Mouse (Mus musculus) intestine, postnatal 0 days (tissue): ENCODE data around the gene Ddah2. TPM values are rescaled to one million over a fixed set of nuclear protein-coding genes. Genes with fewer than 3 reads are reported as not detected.

ENCODE experiments used
- ATAC-seq: fragments of 200-750 bp; cut with Nextera tagmentation; 2 replicates; pipeline ENCODE4 v1.8.0; 2017; ENCODE audit warnings: mild to moderate bottlenecking, moderate TSS enrichment, moderate library complexity
- H3K27ac ChIP-seq: fragments of 300-500 bp; sonication (generic); 2 replicates; pipeline ENCODE4 v1.5.1; 2014; ENCODE audit warnings: mild to moderate bottlenecking, low read depth, low read length, moderate library complexity
- H3K27me3 ChIP-seq: fragments of 300-500 bp; sonication (generic); replicated peaks from 2 replicates; pipeline ENCODE4 v1.6.1; 2014; ENCODE audit warnings: low read length, mixed read lengths; ENCODE audit not compliant: control insufficient read depth, insufficient read depth
- H3K36me3 ChIP-seq: fragments of 300-500 bp; sonication (generic); 2 replicates; pipeline ENCODE4 v1.6.1; 2014; ENCODE audit warnings: mild to moderate bottlenecking, moderate library complexity; ENCODE audit not compliant: control insufficient read depth, insufficient read depth
- H3K4me1 ChIP-seq: fragments of 300-500 bp; sonication (generic); replicated peaks from 2 replicates; pipeline ENCODE4 v1.6.1; 2014; ENCODE audit warnings: antibody characterized with exemption, low read length, mixed read lengths; ENCODE audit not compliant: control insufficient read depth, insufficient read depth
- H3K4me2 ChIP-seq: fragments of 300-500 bp; sonication (generic); replicated peaks from 2 replicates; pipeline ENCODE4 v1.6.1; 2014; ENCODE audit warnings: low read depth, mild to moderate bottlenecking, moderate library complexity
- H3K4me3 ChIP-seq: fragments of 300-500 bp; sonication (generic); 2 replicates; pipeline ENCODE4 v1.5.1; 2014; ENCODE audit warnings: low read depth, low read length
- H3K9ac ChIP-seq: fragments of 300-500 bp; sonication (generic); 2 replicates; pipeline ENCODE4 v1.6.1; 2014; ENCODE audit warnings: mild to moderate bottlenecking, low read depth, low read length
- H3K9me3 ChIP-seq: fragments of 300-500 bp; sonication (generic); 2 replicates; pipeline ENCODE4 v1.6.1; 2016; ENCODE audit warnings: mixed run types; ENCODE audit not compliant: control insufficient read depth
- CTCF ChIP-seq: sonication (generic); IDR thresholded peaks from 2 replicates; pipeline ENCODE4 v1.5.1; 2016; ENCODE audit warnings: low read depth, mild to moderate bottlenecking, control low read depth, antibody characterized with exemption, moderate library complexity
- WGBS: fragments of 180-500 bp; shearing (Covaris S2); extraction: QIAGEN DNeasy Blood & Tissue Kit; methylation state at CpG from one replicate; pipeline ENCODE4 v1.1.7; 2014; 5-methylcytosine and 5-hydroxymethylcytosine counted together
- polyA plus RNA-seq: library from polyadenylated mRNA; unstranded; fragments of >200 nt; fragmentation: Nextera tagmentation; extraction: Ambion mirVana; gene quantifications from 2 replicates; pipeline ENCODE4 v1.2.1, GENCODE M21; 2015

Ddah2 gene
- polyA plus RNA-seq, 1 experiment from 2014 or later: 68.3 TPM

DNA sequence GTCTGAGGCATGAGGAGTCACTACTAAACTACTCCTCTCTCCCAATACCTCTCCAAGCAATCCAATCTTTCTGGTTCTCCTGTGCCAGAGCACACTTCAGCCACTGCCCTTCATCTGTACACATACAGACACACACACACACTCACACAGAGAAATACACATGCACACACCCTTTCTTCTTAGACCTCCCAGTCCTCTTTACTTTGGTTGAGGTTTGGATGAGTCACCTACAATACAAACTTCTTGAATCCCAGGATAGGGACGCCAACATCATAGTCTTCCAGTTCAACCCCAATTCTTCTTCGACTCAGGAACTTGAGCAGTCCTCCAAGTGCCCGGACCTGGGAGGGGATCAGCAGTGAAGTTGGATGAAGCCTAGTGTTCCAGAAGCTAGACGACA is 15.0 kb upstream of the Ddah2 start:
- no peak overlapping the region for H3K4me3 ChIP-seq
- H3K4me1 ChIP-seq: peaks cover 11% of the 10 kb centered on the region; the same call in 1 of the 2 replicates
- WGBS: 77% methylated on average over 4 of the region's 4 CpGs
- H3K27ac ChIP-seq: no peak overlapping the region
- no peaks in the 10 kb centered on the region for H3K27me3 ChIP-seq
- no peak overlapping the region for H3K9ac ChIP-seq
- H3K4me2 ChIP-seq: no peak overlapping the region
- no peak for TF ChIP-seq CTCF
- ATAC-seq: no peak
- H3K9me3 ChIP-seq: no peaks in the 10 kb centered on the region
- H3K36me3 ChIP-seq: no peaks in the 10 kb centered on the region

DNA sequence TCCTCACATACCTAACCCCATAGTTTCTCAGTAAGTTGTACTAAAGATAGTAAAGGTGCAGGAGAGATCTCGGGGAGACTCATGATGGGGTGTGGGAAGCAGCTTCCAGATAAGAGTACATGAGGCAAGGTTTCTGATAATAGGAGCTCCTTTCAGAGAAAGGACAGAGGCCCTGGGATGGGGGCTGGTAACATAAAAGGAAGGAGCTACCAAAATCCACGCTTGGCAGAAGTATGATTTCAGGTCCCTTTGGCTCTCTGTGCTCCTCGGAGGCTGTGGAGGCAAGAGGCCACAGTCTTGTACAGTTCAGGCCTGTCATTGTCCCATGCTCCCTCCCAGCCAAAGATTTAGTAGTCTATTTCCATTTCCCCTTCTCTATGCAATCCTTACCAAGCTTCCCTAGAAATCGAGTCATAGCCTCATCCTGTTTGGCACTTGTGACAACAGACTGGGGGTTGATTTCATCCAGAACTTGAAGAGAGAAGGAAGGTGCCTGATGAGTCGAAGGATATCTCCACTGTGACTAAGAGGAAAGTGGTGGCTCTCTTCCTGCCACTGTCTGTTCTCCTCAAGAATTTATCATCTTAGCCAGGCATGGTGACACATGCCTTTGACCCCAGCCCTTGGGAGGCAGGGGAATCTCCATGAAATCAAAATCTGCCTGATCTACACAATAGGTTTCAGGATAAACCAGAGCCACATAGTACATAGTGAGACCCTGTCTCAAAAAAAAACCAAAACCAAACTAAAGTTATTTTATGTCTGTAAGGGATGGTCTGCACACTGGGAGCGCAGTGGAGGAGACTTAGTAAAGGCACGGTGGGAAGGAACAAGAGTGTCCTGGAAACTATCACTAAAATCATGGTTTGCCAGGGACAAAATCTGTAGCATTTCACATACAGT is 13.7 kb upstream of the Ddah2 start:
- Histone ChIP-seq H3K4me2 (peak overlapping the region; percentile 94), H3K27me3 (no peaks in the 10 kb centered on the region), H3K4me1 (peaks cover 11% of the 10 kb centered on the region), H3K27ac (no peak overlapping the region), H3K36me3 (no peaks in the 10 kb centered on the region), H3K9me3 (no peaks in the 10 kb centered on the region), H3K4me3 (peak overlapping the region; percentile 51; the same call in 1 of the 2 replicates), H3K9ac (no peak overlapping the region)
- TF ChIP-seq CTCF: no peak
- ATAC-seq: no peak
- WGBS: 64% methylated on average over 7 of the region's 7 CpGs

DNA sequence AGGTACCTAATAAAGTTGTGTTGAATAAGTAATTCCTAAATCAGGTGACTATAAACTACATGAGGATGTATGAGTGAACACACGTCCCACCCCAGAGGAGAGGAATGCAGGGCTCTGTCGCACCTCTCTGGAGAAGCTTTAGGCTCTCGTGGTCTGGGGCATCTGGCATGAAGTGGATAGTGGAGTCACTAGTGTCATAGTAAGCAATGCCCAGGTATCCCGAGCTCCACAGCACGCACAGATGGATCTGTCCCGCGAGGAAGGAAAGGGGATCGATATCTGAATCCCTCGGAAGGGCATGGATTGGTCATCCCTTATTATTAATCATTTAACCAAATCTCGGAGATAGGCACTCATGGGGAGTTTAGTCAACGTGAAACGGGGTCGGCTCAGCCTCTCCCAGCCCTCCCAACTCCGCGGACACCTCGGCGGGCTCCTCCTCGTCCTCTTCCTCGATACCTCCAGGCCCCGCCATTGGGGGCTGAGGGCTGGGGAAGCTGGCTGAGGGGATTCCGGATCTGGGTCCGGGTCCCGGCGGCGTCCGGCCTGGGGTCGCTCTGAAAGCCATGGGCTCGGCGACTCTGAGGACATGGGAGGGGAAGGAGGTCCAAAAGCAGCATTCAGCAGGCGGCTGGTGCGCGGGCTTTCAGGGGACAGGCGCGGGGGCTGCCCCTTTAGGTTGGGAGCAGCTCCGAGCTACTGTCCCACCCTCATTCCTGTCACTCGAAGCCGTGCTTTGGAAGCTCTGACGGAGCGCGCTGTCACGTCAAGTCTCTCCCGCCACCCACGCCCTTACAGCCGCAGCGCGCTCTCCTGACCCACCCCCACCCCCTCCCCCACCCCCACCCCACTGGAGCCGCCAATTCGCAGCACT is 12.8 kb upstream of the Ddah2 start:
- no peak for TF ChIP-seq CTCF
- H3K4me2 ChIP-seq: peak overlapping the region; percentile 94
- no peaks in the 10 kb centered on the region for H3K27me3 ChIP-seq
- peaks cover 11% of the 10 kb centered on the region for H3K4me1 ChIP-seq
- peak overlapping the region; percentile 76 for H3K27ac ChIP-seq
- peak overlapping the region; percentile 51 for H3K4me3 ChIP-seq
- H3K9ac ChIP-seq: peak overlapping the region; percentile 79
- no peak for ATAC-seq
- H3K9me3 ChIP-seq: no peaks in the 10 kb centered on the region
- no peaks in the 10 kb centered on the region for H3K36me3 ChIP-seq
- 4% methylated on average over 46 of the region's 48 CpGs for WGBS

DNA sequence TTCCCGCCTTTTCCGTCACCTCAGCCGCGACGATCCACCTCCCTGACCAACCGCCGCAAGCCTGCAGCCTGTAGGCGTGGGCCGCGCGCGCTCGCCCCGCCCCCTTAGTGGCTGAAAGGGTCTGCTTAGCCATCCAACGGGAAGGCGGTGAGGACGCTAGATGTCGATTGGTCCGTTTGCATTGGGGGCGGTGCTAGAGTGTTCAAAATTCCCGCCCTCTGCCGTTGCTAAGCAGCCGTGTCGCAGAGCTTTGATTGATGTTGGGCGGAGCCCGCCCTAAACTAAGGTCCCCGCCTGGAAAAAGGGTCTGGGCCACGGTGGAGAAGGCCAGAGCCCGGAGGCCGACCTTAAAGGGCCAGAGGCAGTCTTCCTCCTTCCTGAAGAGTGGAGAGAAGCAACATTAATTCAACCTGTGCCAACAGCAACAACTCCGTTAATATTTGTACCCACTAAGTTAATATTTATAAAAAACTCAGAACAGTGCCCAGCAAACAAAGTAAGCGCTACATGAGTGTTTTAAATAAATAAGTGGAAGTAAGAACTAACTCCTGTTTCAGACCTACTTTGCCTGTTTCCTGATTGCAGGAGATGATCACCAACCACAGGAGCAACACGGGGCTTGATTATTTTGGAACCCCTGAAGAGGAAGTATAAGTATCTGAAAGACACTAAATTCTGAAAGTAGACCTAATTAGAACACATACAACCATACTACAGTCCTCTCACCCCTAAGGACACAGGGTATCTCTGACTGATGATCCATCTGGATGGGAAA is 12.0 kb upstream of the Ddah2 start, which contains the start of gene Msh5:
TSS of gene Msh5 (minus strand) at position 65 of the 775 bp plus-strand sequence.
- WGBS: under 1% methylated on average over 33 of the region's 33 CpGs
- Histone ChIP-seq H3K36me3 (no peaks in the 10 kb centered on the region), H3K27ac (peak within 1 kb of the TSS; percentile 97), H3K27me3 (no peaks in the 10 kb centered on the region), H3K4me1 (peaks cover 12% of the 10 kb centered on the region), H3K9ac (peak within 1 kb of the TSS; percentile 79), H3K9me3 (no peaks in the 10 kb centered on the region), H3K4me2 (peak within 1 kb of the TSS; percentile 94), H3K4me3 (peak within 1 kb of the TSS; percentile 51)
- no peak for TF ChIP-seq CTCF
- peak; percentile 91 for ATAC-seq

DNA sequence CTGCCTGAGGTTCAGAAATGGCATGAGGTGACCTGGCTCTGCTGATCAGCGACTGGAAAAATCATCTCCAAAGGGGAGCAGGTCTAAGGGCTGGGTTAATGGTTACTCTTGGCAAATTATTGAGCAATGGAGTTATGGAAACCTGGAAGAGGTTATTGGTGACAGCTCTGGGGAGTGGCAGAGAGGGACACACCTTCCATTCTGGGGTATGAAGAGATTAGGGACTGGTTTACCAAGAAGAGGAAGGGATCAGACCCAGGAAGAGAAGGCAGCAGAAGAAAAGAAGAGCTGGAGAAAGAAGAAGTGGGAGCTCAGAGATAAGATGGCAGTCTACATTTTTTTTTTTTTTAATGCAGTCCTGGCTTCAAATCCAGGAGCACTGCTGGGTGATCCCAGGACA is 11.1 kb upstream of the Ddah2 start:
- Histone ChIP-seq H3K9ac (0 out of 2 replicates have a peak overlapping the region, but pooled peaks have one; percentile 12), H3K4me1 (peaks cover 17% of the 10 kb centered on the region), H3K4me3 (peak overlapping the region; percentile 12; the same call in 1 of the 2 replicates), H3K27me3 (no peaks in the 10 kb centered on the region), H3K4me2 (peak overlapping the region; percentile 94), H3K36me3 (peaks cover 5% of the 10 kb centered on the region; the same call in 1 of the 2 replicates), H3K9me3 (no peaks in the 10 kb centered on the region), H3K27ac (peak overlapping the region; percentile 97)
- WGBS: 25% methylated on average over 1 of the region's 1 CpGs
- peak; percentile 55 for ATAC-seq
- no peak for TF ChIP-seq CTCF
